Mouse (Mus musculus) left cerebral cortex, postnatal 36 days (tissue): Measurements from ENCODE around the gene Racgap1. TPM values are rescaled to one million over a fixed set of nuclear protein-coding genes. Genes with fewer than 3 reads are reported as not detected.

ENCODE experiments used
- DNase-seq, 2 experiments: peaks; one replicate each; pipeline ENCODE4 v3.0.0; 2021 to 2022; ENCODE audit warnings: low spot score in 2 of 2, mixed read lengths in 1 of 2
- intact Hi-C: fragments of 180-260 bp; cut with DNase I; formaldehyde crosslinking; loops from one replicate; pipeline ENCODE4 v1.15.1; 2025
- total RNA-seq, 2 experiments: library from RNA; stranded (reverse); gene quantifications; 2 replicates each; pipeline ENCODE4 v1.2.3; 2021

Gene Racgap1
- 10 to 100 TPM in 1 of 2 experiments, 1 to 10 TPM in 1; 8.3 to 10.1 TPM for total RNA-seq

GRCm38 (mm10) chr15:99651163-99651872 lies at the start of gene Racgap1:
Gene Racgap1, minus strand, starts transcription at chr15:99651656.
- intact Hi-C loops: no loop called here

GRCm38 (mm10) chr15:99700219-99701106 lies 49.0 kb upstream of the Racgap1 start:
- DNase-seq: no peak
- intact Hi-C loops: no loop called here

More at GRCm38 (mm10) chr15:99651163-99651872, at the start of gene Racgap1:
- DNase-seq: peak; percentile 93 to 96

GRCm38 (mm10) chr15:99699715-99700114 lies 48.3 kb upstream of the Racgap1 start:
- DNase-seq: no peak
- intact Hi-C loops: no loop called here

GRCm38 (mm10) chr15:99698533-99699085 lies 47.2 kb upstream of the Racgap1 start:
- intact Hi-C loops: no loop called here
- peak in 1 of 2 experiments; percentile 54 for DNase-seq

- intact Hi-C loops: no loop called here
- no peak for DNase-seq
These were observed 45.9 kb upstream of the Racgap1 start for GRCm38 (mm10) chr15:99697309-99697708.

GRCm38 (mm10) chr15:99691976-99692375 lies 40.5 kb upstream of the Racgap1 start:
- intact Hi-C loops: no loop called here

GRCm38 (mm10) chr15:99690924-99691323 lies 39.5 kb upstream of the Racgap1 start:
- intact Hi-C loops: no loop called here
- no peak for DNase-seq

More at GRCm38 (mm10) chr15:99691976-99692375, 40.5 kb upstream of the Racgap1 start:
- DNase-seq: no peak

- intact Hi-C loops: loop anchor here (1.0 kb wide), 1 partner anchor 92 kb away; no protein-coding TSS in a partner anchor
- peak in 1 of 2 experiments; percentile 64 for DNase-seq
These were observed 37.3 kb upstream of the Racgap1 start for GRCm38 (mm10) chr15:99688712-99689111.

GRCm38 (mm10) chr15:99684156-99684555 lies 32.7 kb upstream of the Racgap1 start:
- no peak for DNase-seq
- intact Hi-C loops: no loop called here

GRCm38 (mm10) chr15:99682880-99683279 lies 31.4 kb upstream of the Racgap1 start:
- intact Hi-C loops: no loop called here
- no peak for DNase-seq

- intact Hi-C loops: no loop called here
These were observed 27.6 kb upstream of the Racgap1 start for GRCm38 (mm10) chr15:99679008-99679407.

GRCm38 (mm10) chr15:99678063-99678800 lies 26.8 kb upstream of the Racgap1 start:
- intact Hi-C loops: no loop called here
- DNase-seq: no peak

More at GRCm38 (mm10) chr15:99679008-99679407, 27.6 kb upstream of the Racgap1 start:
- no peak for DNase-seq

- no peak for DNase-seq
- intact Hi-C loops: no loop called here
These were observed 25.6 kb upstream of the Racgap1 start for GRCm38 (mm10) chr15:99677089-99677488.

GRCm38 (mm10) chr15:99674866-99675265 lies 23.4 kb upstream of the Racgap1 start:
- DNase-seq: no peak
- intact Hi-C loops: loop anchor here (5.0 kb wide), 1 partner anchor 173 kb away; no protein-coding TSS in a partner anchor

GRCm38 (mm10) chr15:99671783-99672182 lies 20.3 kb upstream of the Racgap1 start:
- peak in 1 of 2 experiments; percentile 46 for DNase-seq
- intact Hi-C loops: loop anchor here (5.0 kb wide), 1 partner anchor 169 kb away; no protein-coding TSS in a partner anchor

- intact Hi-C loops: loop anchor here (5.0 kb wide), 1 partner anchor 169 kb away; no protein-coding TSS in a partner anchor
- DNase-seq: no peak
These were observed 19.7 kb upstream of the Racgap1 start for GRCm38 (mm10) chr15:99670964-99671670.

GRCm38 (mm10) chr15:99670154-99670821 lies 18.8 kb upstream of the Racgap1 start, which contains the start of gene Asic1:
Gene Asic1, plus strand, starts transcription at chr15:99670368.
- intact Hi-C loops: loop anchor here (5.0 kb wide), 1 partner anchor 168 kb away; no protein-coding TSS in a partner anchor
- peak; percentile 80 to 86 for DNase-seq

GRCm38 (mm10) chr15:99669392-99669791 lies 17.9 kb upstream of the Racgap1 start:
- DNase-seq: no peak
- intact Hi-C loops: loop anchor here (1.0 kb wide), 1 partner anchor 73 kb away; no protein-coding TSS in a partner anchor
